Mouse (Mus musculus) common myeloid progenitor, adult 5-6 weeks (primary cell): ENCODE measurements around the gene Trim71. TPM values are rescaled to one million over a fixed set of nuclear protein-coding genes. Genes with fewer than 3 reads are reported as not detected.
A peak's percentile ranks its signal among the peaks of the same experiment; 100 is the strongest.

Experiments
- ATAC-seq: replicated peaks from 2 replicates; pipeline ENCODE4 v1.8.0; 2016; ENCODE audit warnings: low read depth, mild to moderate bottlenecking, moderate TSS enrichment, inconsistent platforms; ENCODE audit not compliant: poor library complexity, severe bottlenecking
- total RNA-seq: library from RNA; stranded (forward); fragments of 200-1000, 187-1606 nt; gene quantifications from 2 replicates; pipeline ENCODE4 v1.2.3, GENCODE M21; 2017

Gene Trim71
- 0.09 TPM in 1 of 2 replicates, not detected in the other for total RNA-seq

DNA sequence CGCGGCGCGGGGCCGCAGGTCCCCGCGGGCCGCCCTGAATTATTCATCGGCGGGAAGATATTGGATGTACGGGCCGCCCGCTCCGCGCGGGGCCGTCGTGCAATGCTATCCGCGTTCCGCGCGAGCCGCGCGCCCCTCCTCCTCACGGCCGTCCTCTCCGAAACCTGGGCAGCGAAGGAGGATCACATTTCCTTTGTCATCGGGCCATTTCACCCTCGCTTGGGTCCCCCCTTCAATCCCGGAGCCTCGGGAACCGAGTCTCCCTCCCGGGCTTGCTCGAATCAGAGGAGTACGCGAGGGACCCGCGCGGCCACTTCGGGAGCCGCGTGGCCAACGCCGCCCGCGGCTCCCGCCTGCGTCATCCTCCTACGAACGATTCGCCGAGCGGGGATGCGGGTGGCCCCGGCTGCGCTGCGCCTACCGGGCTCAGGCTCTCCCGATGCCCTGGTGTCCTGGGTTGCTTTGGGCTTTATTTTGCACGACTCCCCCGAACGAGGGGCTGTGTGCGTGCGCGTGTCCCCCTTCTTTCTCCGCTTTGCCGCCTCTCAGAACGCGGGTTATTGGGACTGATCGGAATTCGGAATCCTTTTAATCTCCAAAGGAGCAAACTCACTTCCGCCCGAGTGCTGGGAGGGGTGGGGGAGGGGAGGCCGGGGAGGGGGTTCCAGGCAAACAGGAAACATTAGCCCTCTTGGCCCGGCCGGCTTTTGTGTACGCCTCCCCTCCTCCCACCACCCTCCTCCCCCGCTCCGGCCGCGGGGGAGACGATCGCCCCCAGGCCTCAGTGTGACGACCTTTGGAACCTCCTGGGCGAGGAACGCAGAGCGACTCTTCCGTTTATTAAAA lies at the start of gene Trim71:
TSS of gene Trim71 (minus strand) at position 609 of the 846 bp plus-strand sequence.
- ATAC-seq = no peak

DNA sequence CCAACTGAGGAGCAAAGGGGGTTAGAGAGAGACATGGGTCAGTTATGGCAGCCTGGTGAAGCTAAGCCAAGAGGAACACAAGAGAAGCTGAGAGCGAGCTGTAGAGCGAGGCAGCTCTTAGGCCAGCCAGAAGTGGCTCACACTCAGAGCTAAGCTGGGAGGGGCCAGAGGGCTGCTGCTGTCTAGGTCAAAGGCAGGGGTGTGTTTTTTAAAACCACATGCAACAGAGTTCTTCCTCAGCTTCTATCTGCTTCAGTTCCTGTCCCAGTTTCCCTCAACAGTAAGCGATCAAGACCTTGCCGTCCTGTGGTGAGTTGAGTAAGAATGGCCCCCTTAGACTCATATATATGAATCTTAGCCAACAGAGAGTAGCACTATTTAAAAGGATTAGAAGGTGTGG lies 48.9 kb upstream of the Trim71 start:
- ATAC-seq = 0 out of 2 replicates have a peak, but pooled peaks have one; percentile 25

DNA sequence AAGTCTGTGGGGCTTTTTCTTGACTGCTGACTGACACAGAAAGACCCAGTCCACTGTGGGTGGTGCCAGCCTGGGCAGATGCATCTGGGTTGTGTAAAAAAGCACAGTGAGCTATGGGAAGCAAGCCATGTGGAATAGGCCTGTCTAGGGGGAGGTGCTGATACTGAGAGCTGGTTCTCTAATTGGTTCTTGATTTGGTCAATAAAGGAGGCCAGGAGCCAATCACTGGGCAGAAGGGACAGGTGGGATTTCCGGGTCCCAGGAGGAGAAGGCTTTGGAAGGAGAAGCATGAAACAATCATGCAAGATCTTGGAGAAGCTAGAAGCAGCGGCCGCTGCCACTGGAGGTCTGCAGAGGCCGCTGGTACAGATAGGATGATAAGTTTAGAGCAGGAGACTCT lies 48.4 kb upstream of the Trim71 start:
- ATAC-seq = no peak

DNA sequence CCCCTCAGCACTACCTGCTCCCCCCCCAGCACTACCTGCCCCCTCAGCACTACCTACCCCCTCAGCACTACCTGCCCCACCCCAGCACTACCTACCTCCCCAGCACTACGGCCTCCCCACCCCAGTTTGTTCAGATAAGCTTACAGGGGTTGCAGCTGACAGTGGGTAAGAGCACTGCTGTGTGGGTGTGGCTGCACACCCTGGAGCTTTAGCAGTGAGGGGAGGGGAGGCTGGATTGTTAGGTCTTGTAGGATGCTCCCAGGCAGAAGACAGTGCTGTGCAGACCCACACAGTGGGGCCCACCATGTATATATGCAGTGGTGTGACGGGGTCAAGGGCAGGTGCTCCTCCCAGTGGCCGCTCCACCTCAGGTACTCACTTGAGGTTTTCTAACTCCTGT lies 46.1 kb upstream of the Trim71 start:
- ATAC-seq = no peak

DNA sequence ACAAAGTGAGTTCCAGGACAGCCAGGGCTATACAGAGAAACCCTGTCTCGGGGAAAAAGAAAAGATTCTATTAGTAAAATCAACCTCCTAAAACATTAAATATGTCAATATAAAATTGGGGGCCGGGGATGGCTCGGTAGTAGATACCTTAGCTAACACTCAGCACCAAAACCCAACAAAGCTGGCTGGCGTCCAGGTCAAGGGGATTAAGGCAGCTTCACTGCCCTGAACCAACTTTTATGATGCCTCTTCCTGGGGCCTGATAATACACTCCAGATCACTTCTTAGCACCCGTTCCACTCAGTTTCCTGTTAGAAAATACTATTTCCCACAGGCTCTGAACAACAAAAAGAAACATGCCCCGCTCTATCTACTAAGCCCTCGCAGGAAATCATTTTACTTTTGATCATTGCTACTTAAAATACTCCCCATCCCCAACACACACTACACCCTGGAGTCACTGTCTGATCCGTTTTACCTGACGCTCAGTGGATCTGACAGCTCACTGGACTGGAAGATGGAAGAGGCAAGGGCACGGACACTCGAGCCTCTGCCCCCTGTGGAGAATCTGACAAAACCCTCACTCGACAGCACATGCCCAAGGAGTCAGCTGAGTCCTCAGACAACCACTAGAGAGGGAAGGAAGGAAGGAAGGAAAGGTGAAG lies 39.8 kb upstream of the Trim71 start:
- no peak for ATAC-seq

DNA sequence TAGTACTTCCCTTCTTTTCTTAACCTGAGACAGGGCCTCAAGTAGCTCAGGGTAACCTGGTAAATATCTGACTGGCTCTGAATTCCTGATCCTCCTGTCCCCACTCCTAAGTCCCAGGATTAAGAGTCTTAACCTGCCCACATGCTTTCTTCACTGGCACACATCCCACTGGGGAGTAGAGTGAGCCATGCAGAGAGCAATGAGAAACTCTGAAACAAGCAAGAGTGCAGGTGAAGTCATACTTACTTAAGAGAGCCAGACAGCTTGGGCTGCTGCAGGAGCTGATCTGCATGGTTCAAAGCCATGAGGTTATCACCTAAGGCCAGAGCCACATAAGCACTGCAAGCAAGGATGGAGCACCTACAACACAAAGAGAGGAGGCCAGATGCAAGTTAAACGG lies 36.9 kb upstream of the Trim71 start:
- no peak for ATAC-seq

DNA sequence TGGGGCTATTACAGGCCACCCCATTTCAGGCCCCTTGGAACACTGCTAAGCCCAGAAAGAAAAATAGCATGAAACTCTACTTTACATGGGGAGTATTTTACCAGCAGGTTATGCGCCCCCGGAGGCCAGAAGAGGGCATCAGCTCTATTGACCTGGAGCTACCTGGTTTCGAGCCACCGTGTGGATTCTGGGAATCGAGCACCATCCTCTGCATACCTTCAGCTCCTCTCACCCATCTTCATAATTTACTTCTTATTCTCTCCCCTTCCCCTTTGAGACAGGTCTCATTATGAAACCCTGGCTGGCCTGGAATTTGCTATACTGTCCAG lies 20.8 kb upstream of the Trim71 start:
- no peak; the same call in 1 of the 2 replicates for ATAC-seq

DNA sequence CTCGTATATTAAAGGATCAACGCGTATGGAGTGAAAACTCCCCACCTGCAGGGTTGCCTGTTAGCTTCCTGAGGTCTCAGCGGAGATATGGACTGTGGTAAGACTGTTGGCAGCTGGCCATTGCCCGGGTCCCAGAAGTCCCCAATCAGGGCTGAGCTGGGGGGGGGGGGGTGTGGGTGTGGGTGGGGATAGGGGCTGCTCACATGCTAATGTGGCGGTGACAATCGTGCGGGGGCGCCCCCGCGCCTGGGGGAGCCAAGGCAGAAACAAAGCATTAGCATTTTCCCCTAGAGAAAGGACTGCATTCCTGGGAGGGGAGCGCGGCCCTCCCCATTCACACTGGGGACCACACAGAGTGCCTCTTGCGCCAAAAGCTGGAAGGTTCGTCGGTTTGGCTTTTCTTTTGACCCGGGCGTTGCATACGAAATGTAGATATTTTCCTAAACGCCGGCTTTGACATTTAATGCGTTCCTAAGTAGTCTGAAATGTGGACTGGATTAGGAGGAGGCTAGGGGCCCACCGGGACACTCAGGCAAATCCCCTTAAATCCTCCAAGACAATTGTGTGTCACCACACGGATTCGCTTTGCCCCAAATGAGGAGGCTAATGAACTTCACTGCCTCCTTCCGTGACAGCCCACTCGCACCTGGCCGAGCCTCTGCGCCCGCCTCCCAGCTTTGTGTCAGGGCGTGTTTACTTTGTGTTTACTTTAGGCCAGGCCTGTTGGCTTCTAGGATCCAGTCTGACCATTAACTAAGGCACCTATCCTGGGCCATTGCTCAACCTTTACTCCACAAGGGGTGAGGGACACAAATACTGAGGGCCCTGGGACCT lies 20.2 kb upstream of the Trim71 start:
- peak; percentile 26 for ATAC-seq

DNA sequence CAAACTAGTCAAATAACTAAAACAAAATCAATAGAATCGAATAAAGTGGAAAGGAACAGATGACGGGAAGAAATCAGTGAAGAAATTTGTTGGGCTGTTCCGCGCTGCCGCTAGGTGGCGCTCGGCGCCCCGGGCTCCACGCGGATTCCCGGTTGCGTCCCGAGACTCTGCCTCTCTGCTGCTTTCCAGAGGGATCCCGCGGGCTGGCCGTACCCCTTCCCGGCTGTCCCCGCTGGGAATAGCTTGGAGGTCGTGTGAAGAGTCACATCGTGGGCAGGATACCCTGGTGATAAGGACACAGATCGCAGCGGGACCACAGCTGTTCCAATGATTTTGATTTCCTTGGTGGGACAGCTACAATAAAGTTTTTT lies 19.6 kb upstream of the Trim71 start:
- ATAC-seq = peak; percentile 27; the same call in 1 of the 2 replicates

DNA sequence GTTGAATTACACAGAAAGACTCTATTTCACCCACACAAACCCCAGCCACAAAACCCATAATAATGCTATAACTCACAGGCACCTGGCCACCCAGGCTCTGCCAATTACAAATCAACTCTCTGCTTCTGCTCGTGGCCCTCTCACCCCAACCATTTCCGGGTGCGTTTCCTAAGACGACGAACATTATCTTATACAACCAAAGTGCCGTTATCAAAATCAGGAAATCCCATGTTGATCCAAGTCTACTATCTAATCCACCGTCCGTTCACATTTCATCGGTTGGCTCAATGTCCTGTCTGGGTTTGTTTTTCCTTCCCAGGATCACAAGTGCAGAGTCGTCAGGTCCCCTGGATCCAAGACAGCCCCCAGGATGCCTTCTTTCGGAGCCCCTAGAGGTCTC lies 14.5 kb upstream of the Trim71 start:
- ATAC-seq = peak; percentile 34

DNA sequence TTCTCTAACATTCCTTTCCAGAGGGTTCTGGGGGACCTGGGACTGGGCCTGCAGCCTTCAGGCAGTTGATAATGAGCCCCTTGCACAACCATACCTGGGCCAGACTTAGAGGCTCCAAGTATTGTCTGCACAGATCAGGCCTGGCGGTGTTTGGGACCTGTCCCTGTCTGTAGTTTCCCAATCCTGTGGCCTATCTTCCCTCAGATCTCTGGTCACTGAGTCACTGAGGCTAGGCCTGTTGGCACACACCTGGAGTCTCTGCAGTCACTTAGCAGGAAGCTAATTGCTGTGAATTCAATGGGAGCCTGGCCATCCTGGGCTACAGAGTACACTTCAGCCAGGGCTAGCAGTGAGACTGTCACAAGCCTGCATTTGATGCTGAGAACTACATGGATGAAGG lies 11.8 kb upstream of the Trim71 start:
- ATAC-seq = no peak

DNA sequence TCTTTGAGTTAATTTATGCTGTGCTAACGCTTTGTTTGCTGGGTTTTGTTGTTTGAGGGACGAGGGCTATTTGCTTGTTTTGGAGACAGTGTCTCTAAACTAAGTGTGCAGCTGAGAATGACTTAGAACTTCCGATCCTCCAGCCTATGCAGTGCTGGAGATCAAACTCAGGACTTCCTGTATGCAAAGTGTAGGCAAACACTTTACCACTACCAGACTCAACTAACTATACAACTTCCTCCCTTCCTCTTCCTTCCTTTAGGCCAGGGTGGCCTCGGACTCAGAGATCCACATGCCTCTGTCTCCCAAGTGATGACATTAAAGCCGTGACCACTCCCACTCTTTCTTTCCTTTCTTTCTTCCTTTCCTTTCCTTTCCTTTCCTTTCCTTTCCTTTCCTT lies 9.4 kb upstream of the Trim71 start:
- ATAC-seq = peak; percentile 54; the same call in 1 of the 2 replicates

DNA sequence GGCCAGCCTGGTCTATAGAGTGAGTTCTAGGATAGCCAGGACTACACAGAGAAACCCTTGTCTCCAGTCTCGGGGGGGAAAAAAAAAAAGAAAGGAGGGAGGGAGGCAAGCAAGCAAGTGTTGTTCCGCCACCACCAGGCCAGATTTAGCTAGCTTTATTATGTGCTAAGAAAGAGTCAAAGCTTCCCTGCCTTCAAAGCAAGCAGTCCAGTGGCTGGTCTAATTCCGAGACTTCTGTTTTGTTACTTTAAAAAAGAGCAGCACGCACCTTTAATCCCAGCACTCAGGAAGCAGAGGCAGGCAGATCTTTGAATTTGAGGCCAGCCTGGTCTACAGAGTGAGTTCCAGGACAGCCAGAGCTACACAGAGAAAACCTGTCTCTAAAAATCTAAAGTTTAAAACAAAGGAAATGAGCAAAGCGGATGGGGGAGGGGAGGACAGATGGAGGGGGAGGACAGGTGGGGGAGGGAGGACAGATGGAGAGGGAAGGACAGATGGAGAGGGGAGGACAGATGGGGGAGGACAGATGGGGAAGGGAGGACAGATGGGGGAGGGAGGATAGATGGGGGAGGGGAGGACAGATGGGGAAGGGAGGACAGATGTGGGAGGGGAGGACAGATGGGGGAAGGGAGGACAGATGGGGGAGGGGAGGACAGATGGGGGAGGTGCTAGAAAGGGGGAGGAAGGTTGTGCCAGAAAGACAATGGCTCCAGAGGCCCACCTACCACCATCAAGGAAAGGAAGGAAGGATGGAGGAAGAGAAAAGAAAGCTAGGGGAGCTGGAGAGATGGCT lies 4.7 kb upstream of the Trim71 start:
- no peak for ATAC-seq

DNA sequence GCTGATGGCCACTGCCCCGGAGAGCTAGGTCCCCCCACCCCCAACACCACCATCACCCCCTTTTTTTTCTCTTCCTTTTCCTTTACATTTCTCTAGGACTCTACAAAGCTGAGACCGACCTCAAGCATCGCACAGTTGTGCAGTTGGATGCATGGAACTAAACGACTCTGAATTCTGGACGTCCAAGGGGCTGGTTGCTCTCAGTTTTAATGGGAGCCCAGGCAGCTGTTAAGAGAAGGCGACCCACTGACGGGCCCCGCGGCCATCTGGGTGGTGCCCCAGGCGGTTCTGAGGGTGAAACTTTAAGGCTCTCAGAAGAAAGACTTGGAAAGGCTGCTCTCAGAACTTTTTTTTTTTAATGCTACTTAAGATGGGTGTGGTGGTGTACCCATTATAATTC lies 498 bp upstream of the Trim71 start:
- no peak for ATAC-seq

DNA sequence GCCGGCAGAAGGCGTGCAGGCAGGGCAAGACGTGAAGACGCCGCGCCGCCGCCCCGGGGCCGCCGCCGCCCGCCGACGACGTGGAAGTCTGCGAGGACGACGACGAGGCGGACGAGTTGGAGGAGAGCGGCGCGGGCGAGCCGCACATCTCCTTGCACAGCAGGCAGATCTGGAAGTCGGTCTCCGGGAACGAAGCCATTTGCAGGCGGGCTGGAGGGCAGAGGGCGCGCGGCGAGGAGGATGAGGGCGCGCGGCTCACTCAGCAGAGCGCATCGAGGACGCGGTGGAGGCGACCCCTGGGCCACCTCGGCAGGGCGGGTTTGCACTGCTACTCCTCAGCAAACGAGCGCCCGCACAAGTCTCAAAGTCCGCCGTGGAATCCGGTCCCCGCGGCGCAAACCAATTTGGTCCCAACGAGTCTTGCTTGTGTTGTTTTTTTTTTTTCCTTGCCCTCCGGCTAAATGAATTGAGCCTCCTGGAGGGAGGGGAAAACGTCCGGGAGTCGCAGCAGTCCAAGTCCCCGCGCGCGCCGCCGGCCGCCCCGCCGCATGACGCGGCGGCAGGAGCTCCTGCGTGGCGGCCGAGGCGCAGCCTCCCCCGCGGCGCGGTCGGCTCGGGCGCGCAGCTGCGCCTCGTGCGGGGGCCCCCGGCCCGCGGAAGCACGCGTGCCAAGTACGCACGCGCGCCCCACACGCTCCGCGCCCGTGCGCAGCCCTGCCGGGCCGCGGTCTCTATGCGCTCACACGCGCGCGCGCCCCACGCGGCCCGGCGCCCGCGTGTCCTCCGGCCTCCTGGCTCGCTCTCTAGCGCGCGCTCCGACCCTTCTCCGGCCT lies 1.0 kb downstream of the Trim71 start:
- ATAC-seq = 0 out of 2 replicates have a peak, but pooled peaks have one; percentile 22

DNA sequence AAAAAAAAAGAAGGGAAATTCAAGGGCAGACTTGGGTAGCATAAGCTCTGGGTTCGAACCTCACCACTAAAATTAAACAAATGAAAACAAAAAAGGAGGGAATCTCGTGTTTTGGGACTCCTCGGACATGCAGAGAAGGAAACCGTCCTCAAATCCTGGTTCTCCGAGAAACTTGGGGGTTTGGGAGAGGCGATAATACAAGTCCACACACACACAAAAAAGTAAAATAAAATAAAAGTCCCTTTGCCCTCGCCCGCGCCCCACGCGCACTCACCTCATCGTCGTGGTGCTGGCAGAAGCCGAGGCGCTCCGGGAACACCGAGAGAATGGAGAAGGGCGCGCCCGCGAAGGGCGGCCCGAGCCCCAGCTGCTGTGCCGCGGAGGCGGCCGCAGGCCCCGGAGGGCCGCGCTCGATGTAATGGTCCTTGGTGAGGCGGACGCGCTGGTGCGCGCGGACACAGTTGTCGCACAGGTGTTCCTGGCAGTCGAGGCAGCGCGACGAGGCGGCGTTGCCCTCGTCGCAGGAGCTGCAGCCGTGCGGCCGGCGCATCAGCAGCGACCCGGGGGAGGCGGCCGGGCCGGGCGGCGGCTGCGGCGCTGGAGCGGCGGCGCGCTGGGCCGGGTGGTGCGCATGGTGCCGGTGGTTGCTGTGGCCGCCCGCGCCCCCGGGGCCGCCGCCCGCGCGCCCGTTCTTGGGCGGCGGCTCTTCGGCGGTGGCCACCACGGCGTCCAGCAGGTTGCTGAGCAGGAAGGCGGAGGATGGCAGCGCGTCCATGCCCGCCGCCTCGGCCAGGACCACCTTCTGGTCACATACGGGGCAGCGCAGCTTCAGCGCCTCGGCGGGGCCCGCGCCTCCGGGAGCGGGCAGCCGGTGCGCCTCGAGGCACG lies 1.9 kb downstream of the Trim71 start:
- no peak for ATAC-seq

DNA sequence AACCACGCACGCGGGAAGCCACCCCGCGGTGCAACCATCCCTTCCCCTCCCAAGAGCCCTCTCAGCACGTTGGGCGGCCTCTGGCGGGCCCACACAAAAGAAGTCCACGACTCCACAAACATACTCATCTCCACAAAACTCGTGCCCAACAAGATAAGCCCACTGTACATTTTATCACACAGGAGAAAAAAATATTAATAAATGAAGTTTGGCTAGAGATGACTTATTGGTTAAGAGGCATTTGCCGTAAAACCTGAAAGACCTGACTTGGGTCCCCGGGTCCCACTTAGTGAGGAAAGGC lies 2.5 kb downstream of the Trim71 start:
- ATAC-seq = no peak
